Mouse (Mus musculus) adrenal gland, adult (tissue): ENCODE measurements around the gene Rerg.
"Not testable (repeated sequence)": the region's sequence is repeated elsewhere in the genome, so short reads cannot be mapped to it uniquely, and the experiment has no call there.

Experiments used
- DNase-seq, 2 experiments: peaks; one replicate each; pipeline ENCODE4 v3.0.0; 2022 to 2023; ENCODE audit warnings: low spot score in 1 of 2; ENCODE audit not compliant: inconsistent age in 2 of 2

Gene Rerg

DNA sequence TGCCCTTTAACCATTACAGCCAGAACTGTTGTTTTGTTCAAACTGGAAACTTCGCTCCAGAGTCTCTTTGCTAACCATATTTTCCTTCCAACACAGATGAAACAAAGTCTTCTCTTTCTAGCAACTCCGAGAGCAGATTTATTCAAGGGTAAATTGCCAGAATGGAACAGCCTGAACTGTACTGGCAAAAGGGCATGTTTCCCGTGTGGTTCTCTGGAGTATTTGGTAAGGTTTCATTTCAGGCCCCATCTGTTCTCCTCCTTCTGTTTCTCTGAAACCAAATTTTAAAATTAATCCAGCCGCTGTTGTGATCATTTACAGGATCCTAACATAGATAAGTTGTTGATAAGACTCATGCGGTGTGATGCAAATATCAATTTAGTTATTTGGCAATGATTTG is 82.3 kb downstream of the Rerg start:
- DNase-seq: no peak

DNA sequence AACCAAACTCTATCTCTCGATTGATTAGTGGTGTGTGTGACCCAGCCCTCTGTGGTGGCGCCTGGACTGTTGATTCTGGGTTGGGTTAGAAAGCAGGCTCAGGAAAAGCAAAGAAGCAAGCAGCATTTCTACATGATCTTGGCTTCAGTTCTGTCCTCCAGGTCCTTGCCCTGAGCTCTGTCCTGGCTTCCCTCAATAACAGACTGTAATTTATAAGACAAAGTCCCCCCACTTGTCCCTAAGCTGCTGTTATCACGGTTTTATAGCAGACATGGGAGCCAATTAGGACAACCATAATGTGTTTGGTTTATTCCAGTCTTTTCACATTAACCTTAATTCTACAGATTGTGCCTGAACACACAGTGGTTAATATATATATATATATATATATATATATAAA is 82.8 kb downstream of the Rerg start:
- no peak for DNase-seq

DNA sequence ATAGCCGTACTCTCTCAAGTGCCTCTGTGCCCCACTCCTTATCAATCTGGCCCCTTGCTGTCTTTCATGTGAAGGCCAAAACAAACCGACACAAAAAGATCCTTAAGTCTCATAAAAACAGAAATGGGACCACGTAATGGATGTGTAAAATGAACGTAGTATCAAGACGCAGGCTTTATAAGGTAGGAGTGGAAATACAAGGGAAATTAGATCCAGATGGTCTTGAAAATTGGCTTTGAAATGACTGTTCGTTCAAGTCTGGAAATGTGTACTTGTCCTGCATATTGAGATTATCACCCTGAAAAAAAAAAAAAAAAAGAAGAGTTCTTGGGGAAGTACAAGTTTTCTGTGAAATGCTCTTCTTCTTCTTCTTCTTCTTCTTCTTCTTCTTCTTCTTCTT is 90.6 kb downstream of the Rerg start:
- DNase-seq: no peak

DNA sequence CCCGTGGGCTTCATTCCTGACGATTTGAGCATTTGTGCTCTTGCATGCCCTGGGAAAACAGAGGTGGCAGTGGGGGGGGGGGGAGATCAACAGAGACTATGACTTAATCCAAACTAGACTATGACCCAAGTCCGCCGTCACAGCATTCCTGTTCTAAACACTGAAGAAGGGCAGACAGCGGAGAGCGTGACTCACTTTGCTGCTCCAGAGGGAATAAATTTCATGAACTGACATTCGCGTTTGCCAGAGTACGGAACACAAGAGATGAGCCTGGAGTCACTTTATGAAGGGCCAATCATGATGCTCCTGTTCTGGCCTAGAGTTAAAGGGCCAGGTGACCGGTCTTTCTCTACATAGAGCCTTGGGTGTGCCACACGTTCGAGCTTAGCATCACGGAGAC is 93.6 kb downstream of the Rerg start:
- DNase-seq: peak; percentile 73 to 79

DNA sequence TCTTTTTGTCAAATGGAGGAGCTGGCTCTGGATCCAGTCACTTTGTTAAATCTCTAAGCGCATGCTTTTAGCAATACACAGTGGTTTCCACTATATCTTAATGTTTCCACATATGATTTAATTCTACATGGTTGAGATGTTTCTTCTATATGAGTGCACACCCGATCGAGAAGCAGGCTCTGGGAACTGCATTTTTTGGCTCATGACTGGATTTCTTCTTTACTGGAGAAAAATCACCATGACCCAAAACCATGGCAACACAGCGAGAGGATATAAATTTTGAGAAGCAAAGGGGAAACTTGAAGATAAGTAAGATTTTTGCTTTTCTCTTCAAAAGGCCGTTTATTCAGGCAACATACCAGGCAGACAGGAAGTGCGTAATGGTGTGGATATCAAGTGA is 94.1 kb downstream of the Rerg start:
- peak in 1 of 2 experiments; percentile 44 for DNase-seq

DNA sequence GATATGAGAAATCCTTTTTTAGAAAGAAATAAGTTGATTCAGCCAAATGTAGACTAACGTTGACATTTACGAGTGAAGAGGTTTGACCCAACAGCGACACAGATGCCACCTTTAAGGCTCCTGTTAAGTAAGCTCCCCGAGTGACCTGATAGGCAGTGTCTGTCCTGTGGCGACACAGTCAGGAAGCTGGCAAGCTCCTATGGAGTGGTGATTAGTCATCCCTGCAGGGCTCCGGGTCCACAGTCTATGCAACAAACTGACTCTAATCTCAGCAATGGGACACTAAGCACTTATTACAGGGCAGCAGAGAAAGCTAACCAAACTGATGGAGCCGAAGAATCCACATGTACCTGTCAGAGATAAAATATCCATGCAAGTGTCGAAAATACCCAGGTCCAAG is 98.0 kb downstream of the Rerg start:
- peak; percentile 25 to 48 for DNase-seq

DNA sequence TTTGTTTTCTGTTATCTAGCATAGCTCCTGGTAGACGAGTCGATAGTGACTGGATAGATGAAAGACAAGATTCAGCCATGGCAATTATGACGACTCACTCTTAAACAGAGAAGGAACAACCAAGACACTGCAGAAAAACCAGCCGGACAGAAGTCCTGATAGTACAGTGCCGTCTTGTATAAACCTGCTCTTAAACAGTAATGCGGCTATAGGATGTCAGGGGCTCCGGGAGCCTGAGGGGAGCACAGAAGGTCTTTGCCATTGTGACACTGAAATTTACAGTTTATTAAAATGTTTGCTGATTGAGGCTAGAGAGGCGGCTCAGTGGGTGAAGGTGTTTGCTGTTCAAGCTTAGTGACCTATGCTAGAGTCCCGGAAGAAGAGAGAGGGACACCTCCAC is 98.8 kb downstream of the Rerg start:
- DNase-seq: no peak

DNA sequence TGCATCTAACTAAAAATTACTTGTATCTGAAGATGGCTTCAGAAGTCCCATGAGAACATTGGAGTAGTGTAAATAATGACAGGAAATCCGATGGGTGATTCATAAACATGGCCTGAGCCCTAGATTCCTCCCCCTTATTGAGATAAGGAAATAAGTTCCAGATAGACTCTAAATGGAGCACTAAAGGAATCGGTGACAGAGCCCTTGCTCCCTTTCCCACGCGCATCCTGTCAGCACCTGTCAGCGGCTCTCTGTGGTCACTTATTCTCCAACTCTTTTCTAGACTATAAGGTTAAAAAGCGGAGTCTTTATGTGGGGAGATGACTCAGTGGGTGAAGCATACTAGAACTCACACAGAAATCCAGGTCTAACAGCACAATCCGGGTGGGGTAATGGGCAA is 104.8 kb downstream of the Rerg start:
- DNase-seq: no peak

DNA sequence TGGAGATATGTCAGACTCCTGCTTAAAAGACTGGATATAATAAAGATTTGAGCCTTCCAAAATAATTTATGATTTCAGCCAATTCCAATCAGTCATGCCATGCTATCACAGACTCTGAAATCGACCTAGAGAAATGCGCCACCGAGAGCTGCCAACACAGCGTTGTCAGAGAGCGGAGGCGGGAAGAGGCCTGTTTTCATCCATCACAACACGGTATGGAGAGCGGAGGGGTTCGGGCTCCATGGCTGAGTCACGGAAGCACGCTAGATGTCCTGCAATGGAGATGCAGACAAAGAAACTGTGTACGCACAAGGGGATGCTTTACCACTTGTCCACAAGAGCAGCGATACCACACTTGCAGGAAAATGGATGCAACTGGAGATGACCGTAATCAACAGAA is 105.5 kb downstream of the Rerg start:
- DNase-seq: no peak

DNA sequence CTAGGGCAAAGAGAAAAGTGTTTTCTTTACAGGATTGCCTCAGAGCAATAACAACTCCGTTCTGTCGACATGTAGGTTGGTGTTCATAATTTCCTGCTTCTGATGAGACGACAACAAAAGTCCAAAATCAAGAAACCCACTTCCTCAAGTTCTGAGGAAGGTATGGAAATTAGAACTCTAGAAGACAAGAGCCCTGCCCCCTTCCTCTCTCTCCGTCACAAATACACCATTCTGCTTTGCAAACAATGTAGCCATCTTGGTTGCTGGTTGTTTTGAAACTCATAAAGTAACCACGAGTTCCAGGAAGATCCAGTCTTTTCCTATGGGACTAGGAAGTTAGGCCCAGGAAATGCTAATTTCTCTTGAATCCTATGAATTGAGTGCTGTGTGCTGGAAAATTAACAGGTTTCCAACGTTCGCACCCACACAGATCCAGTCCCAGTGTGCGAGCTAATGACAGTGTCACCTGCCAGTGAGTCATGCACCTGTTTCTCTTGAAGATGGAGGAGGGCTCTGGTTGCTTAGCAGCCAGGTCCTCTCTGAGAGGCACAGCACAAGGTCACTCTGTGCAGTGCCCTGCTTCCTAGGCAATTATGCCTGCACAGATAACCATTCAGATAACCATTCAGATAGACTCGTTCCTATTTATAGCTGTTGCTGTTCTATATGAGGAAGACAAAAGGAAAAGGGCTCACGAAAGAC is 106.9 kb downstream of the Rerg start:
- DNase-seq: no peak

DNA sequence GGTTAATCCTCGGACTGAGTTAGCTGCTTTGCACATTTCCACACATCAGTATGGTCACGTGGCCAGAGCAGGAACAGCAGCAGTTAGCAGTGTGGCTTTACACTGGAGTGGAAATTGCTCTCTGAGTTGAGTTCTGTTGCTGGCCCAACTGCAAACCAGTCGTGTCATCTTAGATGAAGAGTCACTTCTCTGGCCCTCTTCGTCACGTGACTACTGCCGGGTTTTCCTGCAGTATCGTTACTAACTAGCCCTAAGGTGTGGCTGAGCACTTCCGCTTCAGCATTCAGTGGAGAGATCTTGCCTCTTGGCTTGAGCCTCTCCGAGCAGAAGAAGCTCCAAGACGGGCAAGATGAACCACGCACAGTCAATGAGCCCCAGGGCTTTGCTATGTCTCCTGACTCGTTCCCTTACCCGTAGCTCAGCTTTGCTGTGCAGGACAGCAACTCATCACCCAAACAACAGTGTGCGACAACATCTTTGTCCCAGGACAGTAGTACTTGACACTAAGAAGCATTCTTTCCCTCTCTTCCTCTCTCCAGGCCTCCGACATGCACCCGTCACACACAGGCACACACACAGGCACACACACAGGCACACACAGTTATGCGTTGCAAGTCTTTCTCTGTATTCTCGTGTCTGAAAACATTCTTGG is 108.3 kb downstream of the Rerg start:
- DNase-seq: no peak

DNA sequence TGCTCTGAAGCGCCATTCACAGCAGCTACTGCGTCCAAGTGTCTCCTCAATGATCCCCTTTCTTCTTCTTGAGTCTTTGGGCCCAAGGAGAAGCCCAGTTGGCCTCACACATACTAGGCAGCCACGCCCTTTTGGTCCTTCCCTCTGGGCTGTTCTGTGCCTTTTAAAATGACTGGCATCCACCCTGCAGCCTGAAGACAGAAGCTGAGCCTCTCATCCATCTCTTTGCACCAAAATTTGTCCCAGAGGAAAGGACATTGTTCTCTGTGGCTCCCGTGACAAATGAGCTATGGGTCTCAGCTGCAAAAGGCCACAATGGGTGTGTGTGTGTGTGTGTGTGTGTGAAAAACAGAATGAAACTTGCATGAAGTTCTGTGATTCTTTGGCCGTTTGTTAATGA is 109.7 kb downstream of the Rerg start:
- DNase-seq: no peak

DNA sequence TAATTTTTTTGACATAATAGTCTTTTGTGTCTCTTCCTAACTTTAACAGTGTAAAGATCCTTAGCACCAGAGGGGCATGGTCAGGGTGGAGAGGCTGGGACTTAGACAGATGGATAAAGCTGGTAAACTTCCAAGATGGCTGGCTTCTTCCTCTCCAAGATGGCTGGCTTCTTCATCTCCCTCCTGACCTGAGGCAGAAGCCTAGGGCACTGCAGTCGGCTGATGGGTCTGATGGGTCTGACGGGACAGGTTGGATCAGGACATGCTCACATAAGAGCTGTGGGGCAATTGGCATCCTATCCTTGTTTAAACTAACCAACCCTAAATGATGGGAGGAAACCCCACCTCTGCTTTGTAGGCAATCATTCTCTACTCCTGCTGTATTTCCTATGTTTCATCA is 112.0 kb downstream of the Rerg start:
- DNase-seq: no peak

DNA sequence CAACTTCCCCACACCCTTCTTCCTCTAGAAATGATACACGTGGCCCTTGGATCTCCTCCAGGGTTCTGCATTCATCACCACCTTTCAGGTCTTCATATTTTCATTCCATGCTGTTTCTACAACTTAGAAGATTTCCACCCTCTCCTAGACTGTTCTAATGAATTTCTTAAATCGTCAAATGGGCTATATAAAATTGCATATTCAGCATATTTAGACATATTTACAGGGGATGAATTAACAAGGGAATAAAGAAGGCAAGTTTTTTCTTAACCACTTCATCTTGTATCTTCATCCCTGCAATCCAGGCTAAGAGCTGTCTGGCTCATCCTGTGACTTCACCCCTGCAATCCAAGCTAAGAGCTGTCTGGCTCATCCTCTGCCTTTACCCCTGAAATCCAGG is 116.2 kb downstream of the Rerg start:
- DNase-seq: no peak

DNA sequence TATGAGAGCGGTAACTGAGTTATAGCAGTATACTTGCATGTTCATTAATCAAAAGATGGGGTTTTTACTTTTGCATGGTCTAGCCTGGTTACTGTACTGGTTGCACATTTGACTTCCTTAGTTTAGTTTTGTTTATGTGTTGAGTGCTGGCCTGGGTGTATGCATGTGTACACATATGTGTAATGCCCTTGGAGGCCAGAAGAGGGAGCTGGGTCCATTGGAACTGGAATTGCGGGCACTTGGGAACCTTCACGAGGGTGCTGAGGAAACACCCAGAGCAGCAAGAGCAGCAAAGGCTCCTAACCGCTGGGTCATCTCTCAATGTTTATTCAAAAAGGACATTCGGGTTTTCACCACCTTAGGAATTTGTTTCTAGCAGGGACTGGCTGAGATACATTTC is 116.8 kb downstream of the Rerg start:
- peak; percentile 59 to 85 for DNase-seq

DNA sequence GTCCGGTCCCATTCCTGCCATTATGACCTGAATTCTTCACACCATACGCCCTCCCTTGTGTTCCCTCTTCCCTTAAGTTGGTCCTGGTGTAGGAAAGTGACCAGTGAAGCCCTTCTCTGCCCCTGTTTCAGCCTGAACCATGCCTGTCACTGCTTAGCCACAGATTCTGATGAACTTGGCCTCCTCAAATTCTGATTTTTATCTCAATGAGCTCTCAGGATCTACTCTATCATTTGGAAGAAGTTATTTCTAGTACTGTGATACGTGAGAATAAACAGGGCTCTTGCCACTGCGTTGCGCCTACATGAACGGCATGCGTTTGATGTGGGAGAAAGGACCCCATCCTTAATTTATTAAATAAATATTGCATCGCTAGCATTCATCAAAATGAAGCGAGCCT is 117.3 kb downstream of the Rerg start:
- no peak for DNase-seq

DNA sequence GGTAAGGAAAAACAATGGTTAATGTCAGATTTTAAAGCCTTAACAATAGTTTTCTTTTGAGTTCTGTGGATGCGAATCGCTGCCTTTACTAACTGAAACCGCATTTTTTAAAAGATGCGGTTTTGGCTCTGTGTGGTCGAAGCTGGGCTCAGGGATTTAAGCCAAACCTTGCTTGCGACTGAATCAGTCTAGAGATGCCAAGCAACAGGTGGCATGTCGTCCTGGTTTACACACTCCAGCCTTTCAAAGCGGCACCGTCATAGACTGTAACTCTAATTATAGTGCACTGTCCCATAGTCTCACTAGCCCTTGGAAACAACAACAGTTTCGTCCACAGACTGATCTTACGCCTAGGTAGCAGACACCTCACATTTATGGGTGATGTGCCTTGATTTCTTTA is 123.3 kb downstream of the Rerg start:
- no peak for DNase-seq

DNA sequence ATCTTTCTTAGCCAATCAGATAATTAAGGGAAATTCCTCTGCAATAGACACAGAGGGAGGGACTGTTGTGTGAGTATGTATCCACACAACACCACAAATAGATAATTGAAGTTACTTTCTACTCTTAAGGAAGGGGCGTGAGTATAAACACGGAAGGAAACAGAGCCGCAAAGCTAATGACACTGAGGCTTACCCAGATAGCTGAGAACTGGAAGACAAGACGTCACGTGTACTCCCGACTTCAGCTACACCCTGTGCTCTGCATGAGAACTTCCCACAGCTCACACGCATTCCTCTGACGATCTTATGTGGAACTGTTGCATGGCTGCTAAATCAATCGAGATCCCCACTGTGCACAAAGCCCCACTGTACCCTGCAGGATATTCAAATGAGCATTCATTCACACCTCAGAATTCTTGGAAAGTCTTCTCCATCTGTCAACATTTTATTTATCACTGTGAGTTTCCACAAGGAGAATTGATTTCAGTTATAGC is 125.2 kb downstream of the Rerg start:
- DNase-seq: no peak

DNA sequence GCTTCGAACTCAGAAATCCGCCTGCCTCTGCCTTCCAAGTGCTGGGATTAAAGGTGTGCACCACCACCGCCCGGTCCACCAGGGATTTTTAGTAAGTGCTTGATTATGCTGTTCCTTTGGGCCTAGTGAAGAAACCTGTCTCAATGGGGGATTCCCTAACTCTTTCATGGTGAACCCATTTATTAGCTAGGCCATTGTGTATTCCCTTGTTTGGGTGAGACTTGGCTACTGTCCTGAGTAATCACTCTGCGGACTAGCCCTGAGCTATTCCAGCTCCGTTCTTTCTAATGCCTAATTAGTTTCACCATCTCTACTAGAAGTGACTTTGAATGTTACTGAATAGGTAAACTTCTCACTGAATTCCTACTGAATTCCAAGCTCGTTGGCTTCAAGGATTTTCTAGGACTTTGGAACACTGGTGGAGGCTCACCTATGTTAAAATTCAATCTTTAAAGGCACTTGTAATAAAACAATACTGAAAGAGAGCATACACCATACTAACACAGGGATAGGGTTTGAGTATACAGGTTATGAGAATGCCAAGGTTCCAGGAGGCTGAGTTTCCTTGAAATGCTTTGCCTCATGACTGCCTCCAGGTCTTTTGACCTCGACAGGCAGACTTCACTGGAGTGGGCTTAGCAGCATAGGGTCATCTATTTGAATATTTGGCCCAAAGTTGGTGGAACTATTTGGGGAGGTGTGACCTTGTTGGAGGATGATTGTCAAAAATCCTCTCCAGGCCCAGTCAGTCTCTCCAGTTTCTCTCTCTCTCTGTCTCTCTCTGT is 134.5 kb downstream of the Rerg start:
- DNase-seq: not testable (repeated sequence)

DNA sequence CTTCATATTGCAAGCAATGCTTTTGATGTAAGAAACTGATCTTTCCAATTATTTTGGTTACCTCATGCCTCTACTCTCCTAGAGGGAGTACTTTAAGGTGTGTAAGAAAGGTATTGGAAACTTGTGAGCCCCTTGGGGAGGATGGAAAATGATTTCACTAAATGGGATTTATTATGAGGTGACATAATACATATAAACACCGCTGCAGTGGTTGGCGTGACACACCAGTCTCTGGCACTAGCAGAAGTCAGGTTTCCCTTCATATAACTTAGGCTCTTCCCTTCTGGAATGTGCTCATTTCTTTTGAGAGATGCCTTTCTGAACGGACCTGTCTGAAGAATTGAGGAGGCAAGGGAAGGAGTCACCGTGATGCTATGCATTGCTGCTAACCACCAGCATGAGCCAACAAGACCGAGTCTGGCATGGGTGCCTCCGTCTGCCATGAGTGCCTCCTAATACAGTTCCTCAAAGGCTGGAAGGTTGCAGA is 139.6 kb downstream of the Rerg start:
- no peak for DNase-seq

DNA sequence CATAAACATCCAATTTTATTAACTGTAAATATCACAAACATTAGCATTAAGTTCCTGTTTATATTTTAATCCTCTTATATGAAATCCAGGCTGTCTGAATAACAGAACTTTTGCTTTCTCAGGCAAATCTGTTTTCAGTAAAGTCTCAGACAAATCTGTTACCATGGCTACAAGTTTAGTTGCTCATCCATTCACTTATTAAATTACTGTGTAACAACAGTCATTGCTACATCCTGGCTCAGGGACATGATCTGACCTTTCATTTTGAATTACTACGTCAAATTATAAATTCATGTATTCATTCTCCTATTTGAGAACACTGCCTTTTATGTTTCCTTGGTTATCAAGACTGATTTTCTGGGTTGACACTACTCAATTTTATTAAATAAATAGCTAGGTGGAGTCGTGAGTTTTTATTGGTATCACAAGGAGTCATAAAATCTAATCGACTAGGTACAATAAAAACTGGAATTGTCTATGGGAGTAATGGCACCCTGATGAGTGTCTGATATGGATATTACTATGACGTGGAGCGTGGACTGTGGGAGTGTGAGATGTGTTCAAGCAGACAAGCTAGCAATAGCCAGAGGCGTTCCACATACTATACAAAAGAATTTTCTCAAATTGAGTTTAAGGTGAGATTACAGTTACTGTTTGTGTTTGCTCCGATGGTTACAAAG is 140.2 kb downstream of the Rerg start:
- DNase-seq: peak in 1 of 2 experiments; percentile 32
